In the genomic region with DNA sequence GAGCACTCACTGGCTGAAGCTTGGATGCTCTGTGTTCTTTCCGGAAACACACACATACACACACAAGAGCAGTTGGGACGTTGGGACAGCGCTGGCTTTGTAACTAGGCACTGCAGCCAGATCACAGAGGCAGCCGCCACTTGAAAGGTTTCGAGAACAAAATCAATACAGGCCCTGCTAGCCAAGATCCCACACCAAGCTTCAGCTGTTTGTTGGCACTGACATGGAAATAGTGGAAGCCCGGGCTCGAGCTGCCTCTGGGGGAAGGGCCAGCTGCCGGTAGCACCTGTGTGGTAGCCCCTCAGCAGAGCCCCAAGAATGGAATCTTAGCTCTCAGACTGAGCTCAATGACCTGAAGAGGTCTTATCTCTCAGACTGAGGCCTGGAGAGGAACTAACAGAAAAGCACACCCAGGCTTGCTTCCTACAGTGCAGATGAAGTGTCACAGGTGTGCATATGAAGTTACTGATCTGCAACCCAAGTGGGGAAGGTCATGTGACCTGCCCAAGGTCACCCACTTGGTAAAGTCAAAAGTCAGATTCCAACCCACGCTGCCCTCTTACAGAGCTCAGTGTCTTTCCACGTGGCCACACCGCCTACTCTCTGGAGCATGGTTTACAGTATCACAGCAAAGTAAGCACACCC, we compare ENCODE assay signal across 9 mouse cellular contexts.
DNase-seq lines count a peak whose midpoint lies in the region; ATAC-seq and TF ChIP-seq lines count a peak whose summit lies in the region.
"Had no signal": no experiment of that assay in that cellular context is flagged by ENCODE, and none has a peak within 500 bp of the region (broad histone marks: within the 10 kb centered on the region; RNA-seq: fewer than 3 reads in every experiment).

No protein-coding gene starts in this region.

- TF ChIP-seq CTCF in brain, embryonic 14.5 days (IDR thresholded peaks at IDR 0.05; ENCODE audit: borderline replicate concordance, extremely low read depth, insufficient read depth, insufficient read length) = no peak

- no peak for TF ChIP-seq POLR2A in brain, embryonic 14.5 days (IDR thresholded peaks at IDR 0.05; ENCODE audit: borderline replicate concordance, extremely low read depth, insufficient read depth, insufficient read length, poor library complexity, severe bottlenecking)

- DNase-seq in cerebellum, adult 8-10 months = no peak
- DNase-seq in brain, embryonic 14.5 days (ENCODE audit: low read depth) = peak; percentile 73
- peak; percentile 31 for DNase-seq in left cerebral cortex, adult 11 months (ENCODE audit: low spot score)
- DNase-seq in lung, postnatal 36 days = peak; percentile 63
- DNase-seq in urinary bladder, postnatal 36 days (ENCODE audit: low spot score in 2 of 2) = no peak
- no peak for DNase-seq in spleen, postnatal 10 days (ENCODE audit: low spot score in 2 of 2)
- no peak for DNase-seq in T-cell, adult 2 months (ENCODE audit: low spot score)
- DNase-seq: spleen, adult 18-20 months had no signal

- peak; percentile 68; the same call in 1 of the 2 replicates for ATAC-seq in cerebellum, adult (ENCODE audit: insufficient number of reproducible peaks, low FRiP score, low TSS enrichment)

Comparison
In these comparisons a context has a peak if more than half of its experiments do, and no peak if none do; other contexts are left out.
1. DNase-seq: peak in brain, embryonic 14.5 days (single experiment), left cerebral cortex, adult 11 months (single experiment) and lung, postnatal 36 days (single experiment); none in cerebellum, adult 8-10 months (single experiment), urinary bladder, postnatal 36 days (0 of 2), spleen, postnatal 10 days (0 of 2) and T-cell, adult 2 months (single experiment).